Mouse (Mus musculus) stomach, embryonic 14.5 days (tissue): Measurements from ENCODE around the gene Gdf3. TPM values are rescaled to one million over a fixed set of nuclear protein-coding genes. Genes with fewer than 3 reads are reported as not detected.

Experiments used
- ATAC-seq: fragments of 200-750 bp; cut with Nextera tagmentation; 2 replicates; pipeline ENCODE4 v1.8.0; 2017; ENCODE audit warnings: low read depth, moderate TSS enrichment; ENCODE audit not compliant: insufficient number of reproducible peaks, insufficient read depth, low FRiP score
- H3K27ac ChIP-seq: fragments of 300-500 bp; sonication (generic); 2 replicates; pipeline ENCODE4 v1.5.1; 2014; ENCODE audit warnings: mild to moderate bottlenecking, low read length, moderate library complexity, mixed read lengths
- H3K27me3 ChIP-seq: fragments of 300-500 bp; sonication (generic); 2 replicates; pipeline ENCODE4 v1.6.1; 2014; ENCODE audit warnings: low read length, control low read depth, mixed read lengths; ENCODE audit not compliant: control insufficient read depth, insufficient read depth
- H3K36me3 ChIP-seq: fragments of 300-500 bp; sonication (generic); 2 replicates; pipeline ENCODE4 v1.6.1; 2014; ENCODE audit warnings: mild to moderate bottlenecking, control low read depth, low read length, moderate library complexity, mixed read lengths; ENCODE audit not compliant: control insufficient read depth, insufficient read depth
- H3K4me1 ChIP-seq: fragments of 300-500 bp; sonication (generic); 2 replicates; pipeline ENCODE4 v1.6.1; 2014; ENCODE audit warnings: low read length, control low read depth, mixed read lengths; ENCODE audit not compliant: control insufficient read depth, insufficient read depth
- H3K4me2 ChIP-seq: fragments of 300-500 bp; sonication (generic); replicated peaks from 2 replicates; pipeline ENCODE4 v1.6.1; 2014; ENCODE audit warnings: low read depth, low read length, control low read depth
- H3K4me3 ChIP-seq: fragments of 300-500 bp; sonication (generic); 2 replicates; pipeline ENCODE4 v1.5.1; 2014; ENCODE audit warnings: low read depth, low read length, control low read depth
- H3K9ac ChIP-seq: fragments of 300-500 bp; sonication (generic); replicated peaks from 2 replicates; pipeline ENCODE4 v1.6.1; 2014; ENCODE audit warnings: low read depth, mild to moderate bottlenecking, control low read depth, low read length, moderate library complexity, mixed read lengths
- H3K9me3 ChIP-seq: fragments of 300-500 bp; sonication (generic); 2 replicates; pipeline ENCODE4 v1.6.1; 2016; ENCODE audit warnings: low read depth, low read length, control low read depth; ENCODE audit not compliant: control insufficient read depth
- WGBS: fragments of 180-500 bp; shearing (Covaris S2); extraction: QIAGEN DNeasy Blood & Tissue Kit; methylation state at CpG from one replicate; pipeline ENCODE4 v1.1.7; 2014; 5-methylcytosine and 5-hydroxymethylcytosine counted together
- polyA plus RNA-seq: library from polyadenylated mRNA; unstranded; fragments of >200 nt; fragmentation: Nextera tagmentation; extraction: Ambion mirVana; gene quantifications from 2 replicates; pipeline ENCODE4 v1.2.1, GENCODE M21; 2014

Gdf3 gene
- polyA plus RNA-seq, 1 experiment from 2014 or later = not detected

DNA sequence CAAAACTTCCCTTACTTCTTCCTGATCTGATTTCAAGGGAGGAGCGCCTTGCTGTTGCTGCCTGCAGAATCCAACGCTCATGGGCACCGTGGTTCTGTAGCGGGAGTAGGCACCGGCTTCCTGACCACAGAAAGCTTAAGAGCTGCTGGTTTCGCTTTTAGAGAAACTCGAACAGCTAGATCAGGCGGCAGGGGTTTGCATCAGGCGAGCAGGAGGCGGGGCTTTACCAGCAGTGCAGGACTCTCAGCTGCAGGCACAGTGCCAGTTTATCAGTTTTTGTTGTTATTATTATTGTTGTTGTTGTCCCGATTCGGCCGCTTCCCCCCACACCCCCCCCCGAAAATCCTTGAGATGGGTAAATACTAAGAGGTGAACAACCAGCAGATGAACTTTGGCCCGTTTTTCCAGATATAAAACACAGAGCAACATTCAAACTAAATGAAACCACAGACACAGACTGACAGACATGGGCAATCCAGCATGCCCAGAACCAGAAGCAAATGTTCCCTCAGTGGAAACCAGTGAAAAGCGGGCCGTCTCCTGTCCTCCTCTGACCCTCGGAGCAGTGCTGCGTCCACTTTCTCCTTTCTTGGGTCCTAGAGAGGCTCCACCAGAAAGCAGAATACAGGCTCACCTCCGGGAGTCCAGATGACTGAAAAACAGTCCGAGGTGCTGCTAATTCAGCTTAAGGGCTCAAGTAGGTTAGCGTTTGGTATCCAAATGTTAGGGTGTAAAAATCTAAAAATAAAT, 7.5 kb downstream of the Gdf3 start, which contains the start of gene Apobec1:
Gene Apobec1, minus strand, starts transcription at position 203 of the 750 bp plus-strand sequence.
- Histone ChIP-seq H3K27me3 (no peaks in the 10 kb centered on the region), H3K9ac (peak within 1 kb of the TSS; percentile 28), H3K4me1 (no peaks in the 10 kb centered on the region), H3K4me3 (peak within 1 kb of the TSS; percentile 44), H3K36me3 (no peaks in the 10 kb centered on the region), H3K9me3 (no peaks in the 10 kb centered on the region), H3K4me2 (peak within 1 kb of the TSS; percentile 60), H3K27ac (peak within 1 kb of the TSS; percentile 61; the same call in 1 of the 2 replicates)
- WGBS = 8% methylated on average over 22 of the region's 22 CpGs
- peak; percentile 84 for ATAC-seq

DNA sequence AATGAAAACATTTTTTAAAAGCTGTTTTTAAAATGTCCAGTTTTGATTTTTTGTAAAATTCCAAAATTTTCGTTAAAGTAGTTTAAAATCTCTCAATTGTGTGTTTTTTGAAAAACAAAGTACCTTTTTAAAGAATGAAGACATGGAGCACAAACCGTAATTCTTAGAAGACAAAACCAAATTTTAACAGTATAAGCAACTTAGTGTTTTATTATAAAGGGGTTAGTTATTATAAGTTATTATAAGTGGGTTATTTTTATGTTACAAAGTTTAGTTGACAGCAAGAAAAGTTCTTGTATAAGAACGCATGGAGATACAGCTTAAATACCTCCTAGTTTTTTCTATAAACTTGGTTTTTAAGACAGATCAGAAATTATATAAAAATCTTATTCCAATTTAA, 8.3 kb downstream of the Gdf3 start:
- Histone ChIP-seq H3K27me3 (no peaks in the 10 kb centered on the region), H3K36me3 (no peaks in the 10 kb centered on the region), H3K9me3 (no peaks in the 10 kb centered on the region), H3K4me1 (no peaks in the 10 kb centered on the region), H3K4me2 (peak overlapping the region; percentile 60), H3K27ac (no peak overlapping the region), H3K4me3 (peak overlapping the region; percentile 44), H3K9ac (no peak overlapping the region)
- 90% methylated on average over 3 of the region's 3 CpGs for WGBS
- no peak for ATAC-seq

DNA sequence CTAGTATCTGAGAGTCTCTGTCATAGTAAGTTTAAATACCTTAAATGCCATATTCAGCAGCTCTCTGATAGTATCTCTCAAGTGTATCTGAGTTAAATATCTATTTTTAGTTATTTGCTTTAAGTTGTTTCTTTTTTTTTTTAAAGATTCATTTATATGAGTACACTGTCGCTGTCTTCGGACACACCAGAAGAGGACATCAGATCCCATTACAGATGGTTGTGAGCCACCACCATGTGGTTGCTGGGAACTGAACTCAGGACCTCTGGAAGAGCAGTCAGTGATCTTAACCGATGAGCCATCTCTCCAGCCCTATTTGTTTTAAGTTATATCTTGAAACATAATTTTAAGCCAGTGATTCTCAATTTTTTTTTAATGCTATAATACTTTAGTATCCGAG, 8.9 kb downstream of the Gdf3 start:
- Histone ChIP-seq H3K36me3 (no peaks in the 10 kb centered on the region), H3K9me3 (no peaks in the 10 kb centered on the region), H3K4me3 (no peak overlapping the region), H3K4me1 (no peaks in the 10 kb centered on the region), H3K27ac (no peak overlapping the region), H3K9ac (no peak overlapping the region), H3K4me2 (no peak overlapping the region), H3K27me3 (no peaks in the 10 kb centered on the region)
- 86% methylated on average over 4 of the region's 4 CpGs for WGBS
- ATAC-seq = no peak

GRCm38 (mm10) chr6:122600066-122600646, 9.7 kb downstream of the Gdf3 start:
- no peak overlapping the region for H3K27ac ChIP-seq

DNA sequence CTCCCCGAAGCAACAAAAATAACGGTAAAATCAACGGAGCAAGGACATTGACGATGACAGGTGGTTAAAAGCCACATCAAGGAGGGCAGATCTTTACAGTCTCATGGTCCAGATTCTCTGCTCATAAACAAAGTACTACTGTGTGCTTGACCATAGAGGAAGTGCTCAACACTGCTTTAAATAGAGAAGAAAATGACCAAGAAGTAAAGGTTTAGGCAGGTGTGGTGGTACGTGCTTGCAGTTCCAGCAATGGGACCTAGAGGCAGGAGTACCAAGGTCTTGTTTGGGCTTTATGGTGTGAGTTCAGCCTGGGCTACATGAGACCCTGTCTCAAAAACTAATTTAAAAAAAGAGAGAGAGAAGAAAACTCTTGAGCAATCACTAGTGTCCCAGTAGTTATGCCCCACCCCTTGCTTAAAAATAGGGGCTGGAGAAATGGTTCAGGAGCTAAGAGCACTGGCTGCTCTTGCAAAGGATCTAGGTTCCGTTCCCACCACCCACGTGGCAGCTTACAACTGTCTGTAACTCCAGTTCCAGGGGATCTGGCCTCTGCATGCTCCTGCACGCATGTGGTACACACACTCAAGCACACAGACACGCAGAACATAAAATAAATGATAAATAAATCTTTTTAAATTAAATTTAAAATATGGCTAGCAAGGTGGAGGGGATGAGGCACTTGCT, 10.7 kb downstream of the Gdf3 start:
- Histone ChIP-seq H3K4me1 (no peaks in the 10 kb centered on the region), H3K4me3 (no peak overlapping the region), H3K9me3 (no peaks in the 10 kb centered on the region), H3K27me3 (no peaks in the 10 kb centered on the region), H3K36me3 (no peaks in the 10 kb centered on the region), H3K27ac (no peak overlapping the region), H3K4me2 (no peak overlapping the region), H3K9ac (no peak overlapping the region)
- ATAC-seq = no peak
- 86% methylated on average over 9 of the region's 9 CpGs for WGBS

More at GRCm38 (mm10) chr6:122600066-122600646, 9.7 kb downstream of the Gdf3 start:
- Histone ChIP-seq H3K36me3 (no peaks in the 10 kb centered on the region), H3K9ac (no peak overlapping the region), H3K4me1 (no peaks in the 10 kb centered on the region), H3K4me3 (no peak overlapping the region), H3K9me3 (no peaks in the 10 kb centered on the region), H3K4me2 (no peak overlapping the region), H3K27me3 (no peaks in the 10 kb centered on the region)
- 88% methylated on average over 7 of the region's 7 CpGs for WGBS
- ATAC-seq = no peak

DNA sequence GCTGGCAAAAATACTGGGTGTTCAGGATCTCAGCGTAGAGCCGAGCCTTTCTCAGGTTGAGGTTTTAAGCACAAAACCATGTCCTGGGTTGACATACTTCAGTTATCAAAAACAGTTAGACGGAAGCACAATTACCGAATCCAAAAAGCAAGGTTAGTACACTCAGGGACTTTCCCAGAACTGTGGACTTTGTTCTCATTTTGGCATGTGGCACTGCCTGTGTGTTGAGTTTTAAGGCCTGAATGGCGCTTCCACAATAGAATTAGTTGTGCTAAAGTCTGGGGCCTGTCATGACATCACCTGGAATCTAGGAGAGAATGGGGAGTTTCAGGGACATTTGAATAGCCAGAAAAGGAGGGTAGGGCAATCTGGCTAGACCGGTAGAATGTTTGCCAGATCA, 11.5 kb downstream of the Gdf3 start:
- no peak overlapping the region for H3K4me3 ChIP-seq
- H3K36me3 ChIP-seq = no peaks in the 10 kb centered on the region
- ATAC-seq = no peak
- H3K9ac ChIP-seq = no peak overlapping the region
- H3K4me1 ChIP-seq = no peaks in the 10 kb centered on the region
- no peak overlapping the region for H3K27ac ChIP-seq
- no peaks in the 10 kb centered on the region for H3K9me3 ChIP-seq
- no peak overlapping the region for H3K4me2 ChIP-seq
- H3K27me3 ChIP-seq = no peaks in the 10 kb centered on the region
- WGBS = 88% methylated on average over 6 of the region's 6 CpGs

DNA sequence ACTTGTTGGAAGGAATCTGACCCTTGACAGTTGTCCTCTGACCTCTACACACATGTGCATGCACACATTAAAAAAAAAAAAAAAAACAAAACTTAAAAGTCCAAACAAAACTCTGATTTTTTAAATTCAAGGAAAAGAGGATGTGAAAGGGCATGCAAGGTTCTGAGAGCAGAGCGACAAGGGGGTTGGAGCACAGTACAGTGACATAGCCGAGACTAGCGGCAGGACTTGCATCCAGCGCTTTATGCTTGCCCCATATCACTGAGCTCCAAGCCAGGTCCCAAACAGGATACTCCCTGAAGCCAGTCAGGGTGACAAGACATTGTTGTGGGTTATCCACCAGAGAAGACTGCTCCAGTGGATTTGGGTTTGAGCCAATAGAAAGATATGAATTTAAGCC, 11.9 kb downstream of the Gdf3 start:
- Histone ChIP-seq H3K4me1 (no peaks in the 10 kb centered on the region), H3K36me3 (no peaks in the 10 kb centered on the region), H3K27me3 (no peaks in the 10 kb centered on the region), H3K9ac (no peak overlapping the region), H3K4me3 (no peak overlapping the region), H3K4me2 (no peak overlapping the region), H3K9me3 (no peaks in the 10 kb centered on the region), H3K27ac (no peak overlapping the region)
- ATAC-seq = no peak
- WGBS = 93% methylated on average over 4 of the region's 4 CpGs

GRCm38 (mm10) chr6:122596608-122597007, 13.3 kb downstream of the Gdf3 start:
- H3K4me3 ChIP-seq = no peak overlapping the region
- no peaks in the 10 kb centered on the region for H3K4me1 ChIP-seq
- H3K4me2 ChIP-seq = no peak overlapping the region
- H3K27me3 ChIP-seq = no peaks in the 10 kb centered on the region
- no peak for ATAC-seq
- no peaks in the 10 kb centered on the region for H3K36me3 ChIP-seq
- H3K9ac ChIP-seq = no peak overlapping the region
- 70% methylated on average over 7 of the region's 7 CpGs for WGBS
- no peak overlapping the region for H3K27ac ChIP-seq
- no peaks in the 10 kb centered on the region for H3K9me3 ChIP-seq
